Mouse (Mus musculus) brown adipose tissue, adult 24 weeks (tissue): Measurements from ENCODE around the gene 1700020N01Rik. TPM values are rescaled to one million over a fixed set of nuclear protein-coding genes. Genes with fewer than 3 reads are reported as not detected.

ENCODE experiments used
- H3K27ac ChIP-seq: fragments of 200-500 bp; replicated peaks from 2 replicates; pipeline ENCODE4 v1.5.1; 2012; ENCODE audit warnings: low read depth, mild to moderate bottlenecking, low read length
- H3K4me1 ChIP-seq: fragments of 200-500 bp; 2 replicates; pipeline ENCODE4 v1.6.1; 2012; ENCODE audit warnings: low read length, mixed read lengths; ENCODE audit not compliant: control insufficient read depth, insufficient read depth, insufficient read length
- H3K4me3 ChIP-seq: fragments of 200-500 bp; 2 replicates; pipeline ENCODE4 v1.5.1; 2012; ENCODE audit warnings: low read depth, mild to moderate bottlenecking, low read length, moderate library complexity; ENCODE audit not compliant: insufficient read depth
- polyA plus RNA-seq: library from polyadenylated mRNA; stranded (reverse); fragments of >200 nt; gene quantifications from 2 replicates; pipeline ENCODE4 v1.2.4, GENCODE M21; 2012; ENCODE audit not compliant: missing spikeins, insufficient read depth, insufficient read length

1700020N01Rik gene
- polyA plus RNA-seq, 1 experiment, result not detected

DNA sequence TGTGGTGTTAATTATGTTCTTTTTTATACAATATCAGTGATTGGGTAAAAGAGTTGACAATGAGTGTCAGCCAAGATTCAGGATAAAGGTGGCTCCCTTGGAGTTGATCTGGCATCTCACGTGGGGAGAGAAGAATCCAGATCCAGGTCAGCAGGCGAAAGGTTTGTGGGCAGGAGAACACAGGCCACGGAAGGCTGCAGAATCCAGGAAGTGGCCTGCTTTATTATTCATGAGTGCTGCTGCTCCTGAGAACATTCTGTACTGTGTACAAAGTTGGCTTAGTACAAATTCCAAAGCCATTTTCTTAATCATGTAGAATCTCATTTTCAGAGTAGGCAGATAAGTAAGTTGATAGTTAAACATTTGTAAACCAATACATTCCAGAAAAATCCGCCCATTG is 19.2 kb upstream of the 1700020N01Rik start:
- Histone ChIP-seq H3K4me3 (no peak overlapping the region), H3K4me1 (peaks cover 5% of the 10 kb centered on the region), H3K27ac (peak overlapping the region; percentile 78)

DNA sequence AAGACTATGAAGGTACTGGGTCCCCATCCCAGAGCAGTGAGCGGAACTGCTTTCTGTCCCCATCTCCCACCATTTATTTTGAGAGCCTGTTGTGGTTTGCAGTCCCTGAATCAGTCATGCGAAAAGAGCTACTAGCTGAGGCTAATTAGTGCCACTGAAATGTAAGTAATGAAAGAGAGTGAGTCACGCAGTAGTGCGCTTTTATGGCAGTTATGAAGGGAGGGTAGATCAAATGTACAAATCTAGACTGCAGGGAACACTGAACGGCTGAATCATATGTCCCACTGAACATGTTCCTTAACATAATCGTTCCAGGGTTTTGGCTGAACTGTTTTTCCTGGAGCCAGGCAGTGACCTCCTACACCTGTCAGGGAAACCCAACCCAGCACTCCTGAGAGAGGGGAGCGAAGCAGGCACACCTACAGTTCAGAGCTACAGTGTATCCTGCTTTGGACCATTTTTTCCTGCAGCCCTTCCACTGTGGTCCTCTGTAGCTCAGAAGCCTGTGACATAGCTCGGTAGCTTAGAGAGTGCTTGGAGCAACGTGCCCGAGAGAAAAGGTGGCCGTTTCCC is 17.1 kb upstream of the 1700020N01Rik start:
- Histone ChIP-seq H3K4me1 (peaks cover 5% of the 10 kb centered on the region), H3K4me3 (no peak overlapping the region), H3K27ac (no peak overlapping the region)

DNA sequence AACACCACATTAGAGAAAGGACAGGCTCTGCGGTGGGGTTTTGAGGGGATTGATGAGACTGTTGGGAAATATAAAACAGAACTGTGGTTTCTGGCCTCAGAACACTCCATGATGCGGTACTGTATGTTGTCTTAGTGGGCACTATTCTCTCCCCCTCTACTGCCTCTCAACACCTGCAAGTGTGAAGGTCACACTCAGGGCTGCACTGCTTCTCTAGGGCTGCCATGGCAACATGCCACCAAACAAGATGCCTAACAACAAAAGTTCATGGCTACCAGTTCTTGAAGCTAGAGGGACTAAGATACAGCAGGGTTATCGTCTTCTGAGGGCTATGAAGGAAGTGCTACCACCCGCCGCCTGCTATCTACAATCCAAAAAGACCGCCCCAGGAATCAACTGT is 15.1 kb upstream of the 1700020N01Rik start:
- H3K4me1 ChIP-seq, result peaks cover 5% of the 10 kb centered on the region
- no peak overlapping the region for H3K27ac ChIP-seq
- no peak overlapping the region for H3K4me3 ChIP-seq

DNA sequence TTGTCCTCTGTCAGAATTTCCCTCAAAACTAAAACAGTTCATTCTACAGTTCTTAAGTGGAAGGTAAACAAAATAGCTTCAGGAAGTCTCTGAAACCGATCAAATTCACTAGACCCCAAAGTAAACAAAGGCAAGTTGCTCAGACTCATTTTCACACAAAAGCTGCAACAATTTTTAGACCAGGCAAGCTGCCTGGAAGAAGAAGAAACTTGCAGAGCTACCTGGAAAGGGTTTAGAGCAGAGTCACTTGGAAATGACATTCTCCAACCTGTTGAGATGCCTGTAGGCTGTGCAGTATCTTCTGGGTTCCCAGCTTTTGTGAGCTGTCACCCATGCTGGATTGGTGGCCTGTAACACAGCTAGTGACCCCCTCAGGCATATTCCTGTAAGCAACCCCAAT is 11.4 kb upstream of the 1700020N01Rik start:
- no peak overlapping the region for H3K27ac ChIP-seq
- H3K4me3 ChIP-seq, result no peak overlapping the region
- H3K4me1 ChIP-seq, result no peaks in the 10 kb centered on the region

DNA sequence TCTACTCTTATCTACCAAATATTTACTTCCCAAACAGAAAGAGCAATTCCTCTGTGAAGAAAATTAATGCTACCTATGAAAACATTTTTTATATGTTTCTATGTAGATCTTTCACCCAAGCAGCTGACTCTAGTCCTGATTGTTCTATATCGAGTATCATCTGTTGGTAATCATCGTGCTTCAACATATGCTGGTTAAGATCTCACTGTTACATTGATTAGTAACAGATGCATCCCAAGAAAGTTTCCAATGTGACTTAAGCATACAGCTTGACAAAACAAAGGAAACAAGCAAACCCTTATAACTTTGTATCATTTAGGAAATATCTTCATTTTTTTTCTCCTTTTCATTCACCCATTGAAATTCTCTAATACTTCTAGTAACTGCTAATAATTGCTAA is 5.9 kb upstream of the 1700020N01Rik start:
- Histone ChIP-seq H3K4me1 (no peaks in the 10 kb centered on the region), H3K27ac (no peak overlapping the region), H3K4me3 (no peak overlapping the region)

DNA sequence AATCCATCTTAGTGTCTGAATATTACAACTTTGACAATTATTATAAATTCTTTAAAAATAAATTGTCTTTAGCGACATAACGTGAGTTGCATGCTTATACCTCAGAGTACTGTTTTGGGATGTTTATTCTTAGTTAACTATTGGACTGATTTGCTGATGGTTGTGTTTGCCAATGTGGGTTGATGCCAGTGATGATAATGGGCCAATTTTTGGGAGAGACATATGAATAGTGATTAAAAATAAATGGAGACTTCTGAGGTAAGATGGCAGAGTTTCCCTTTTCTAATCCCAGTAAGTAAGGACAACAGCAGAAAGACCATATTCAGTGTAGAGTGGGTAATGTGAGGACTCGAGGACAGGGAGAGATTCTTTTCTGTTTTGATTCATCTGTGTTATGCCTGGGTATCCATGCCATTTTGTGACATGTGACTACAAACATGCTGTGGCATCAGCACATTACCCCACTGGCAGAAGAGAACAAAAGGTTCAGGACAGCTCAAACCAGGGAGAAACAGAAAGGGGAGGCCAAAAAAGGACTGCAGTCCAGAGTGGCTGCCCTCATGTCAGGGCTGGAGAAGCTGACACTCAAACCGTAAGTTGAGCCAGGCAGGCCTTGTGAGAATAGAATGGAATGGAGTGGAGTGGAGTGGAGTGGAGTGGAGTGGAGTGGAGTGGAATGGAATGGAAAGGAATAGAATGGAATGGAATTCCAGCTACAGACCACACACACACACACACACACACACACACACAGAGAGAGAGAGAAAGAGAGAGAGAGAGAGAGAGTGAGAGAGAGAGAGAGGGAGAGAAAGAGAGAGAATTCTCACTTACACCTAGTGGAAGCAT is 4.7 kb upstream of the 1700020N01Rik start:
- Histone ChIP-seq H3K4me1 (no peaks in the 10 kb centered on the region), H3K27ac (no peak overlapping the region), H3K4me3 (no peak overlapping the region)

DNA sequence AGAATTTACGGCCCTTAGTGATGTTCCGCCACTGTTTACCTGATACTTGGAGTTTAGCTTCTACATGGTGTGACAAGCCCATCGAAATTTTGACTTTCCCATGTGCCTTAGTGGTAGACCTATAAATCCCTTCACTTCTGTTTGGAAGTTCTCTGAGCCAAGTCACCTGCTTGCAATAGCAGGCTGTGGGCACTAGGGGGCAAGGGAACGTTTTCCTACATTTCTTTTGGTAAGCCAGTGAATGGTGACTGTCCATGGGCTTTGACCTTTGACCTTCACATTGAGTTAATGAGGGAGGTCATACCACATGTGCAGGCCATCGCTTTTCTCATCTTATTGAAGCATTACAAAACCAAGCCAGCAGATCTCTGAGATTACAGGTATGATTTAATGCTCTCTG is 8.0 kb downstream of the 1700020N01Rik start:
- Histone ChIP-seq H3K27ac (no peak overlapping the region), H3K4me3 (no peak overlapping the region)

DNA sequence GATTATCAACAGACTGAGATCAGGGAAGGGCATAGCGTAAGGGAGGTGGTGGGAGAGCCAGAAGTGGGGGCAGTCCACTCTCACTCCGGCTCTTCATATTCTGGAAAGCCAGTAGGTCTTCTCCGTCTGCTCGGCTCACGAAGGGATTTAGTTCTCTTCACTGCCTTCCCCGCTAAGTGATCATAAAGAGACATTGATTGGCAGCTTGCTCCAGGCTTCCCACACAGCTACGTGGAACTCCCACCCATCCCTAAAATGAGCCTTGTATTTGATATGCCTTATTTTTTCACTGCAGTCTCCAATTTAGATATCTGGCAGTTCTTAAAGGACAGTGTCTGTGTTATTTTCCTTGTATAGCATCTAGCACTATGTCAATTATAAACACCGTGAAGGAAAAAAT is 11.5 kb downstream of the 1700020N01Rik start:
- Histone ChIP-seq H3K27ac (no peak overlapping the region), H3K4me1 (peaks cover 16% of the 10 kb centered on the region), H3K4me3 (no peak overlapping the region)

More for the DNA sequence above, 8.0 kb downstream of the 1700020N01Rik start:
- H3K4me1 ChIP-seq, result peaks cover 7% of the 10 kb centered on the region

DNA sequence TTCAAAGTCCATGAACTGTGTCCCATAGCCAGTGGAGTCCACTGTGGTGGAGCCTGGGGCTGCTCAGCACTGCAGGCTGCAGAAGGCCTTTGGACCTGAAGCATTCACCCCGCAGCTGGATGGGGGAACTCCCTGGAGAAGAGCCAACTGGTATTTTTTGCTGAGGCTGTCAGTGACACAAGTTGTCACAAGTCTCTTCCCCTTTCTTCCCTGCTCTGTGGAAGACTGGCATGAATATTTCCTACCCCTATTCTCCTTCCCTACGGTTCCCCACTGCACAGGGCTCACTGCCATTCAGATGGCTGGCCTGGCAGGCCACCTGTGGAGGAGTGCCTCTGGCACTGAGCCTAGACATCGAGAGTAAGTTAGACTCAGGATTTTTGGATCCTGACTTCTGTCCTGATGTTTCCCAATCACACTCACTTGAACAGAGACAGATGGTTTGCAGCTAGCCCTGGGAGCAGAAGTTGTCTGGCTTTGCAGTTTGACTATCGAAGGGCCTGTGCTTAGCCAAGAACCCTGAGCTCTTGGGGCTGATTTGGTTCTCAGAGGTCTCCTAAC is 12.1 kb downstream of the 1700020N01Rik start:
- no peak overlapping the region for H3K4me3 ChIP-seq
- peak overlapping the region; percentile 58 for H3K27ac ChIP-seq
- peaks cover 16% of the 10 kb centered on the region for H3K4me1 ChIP-seq

DNA sequence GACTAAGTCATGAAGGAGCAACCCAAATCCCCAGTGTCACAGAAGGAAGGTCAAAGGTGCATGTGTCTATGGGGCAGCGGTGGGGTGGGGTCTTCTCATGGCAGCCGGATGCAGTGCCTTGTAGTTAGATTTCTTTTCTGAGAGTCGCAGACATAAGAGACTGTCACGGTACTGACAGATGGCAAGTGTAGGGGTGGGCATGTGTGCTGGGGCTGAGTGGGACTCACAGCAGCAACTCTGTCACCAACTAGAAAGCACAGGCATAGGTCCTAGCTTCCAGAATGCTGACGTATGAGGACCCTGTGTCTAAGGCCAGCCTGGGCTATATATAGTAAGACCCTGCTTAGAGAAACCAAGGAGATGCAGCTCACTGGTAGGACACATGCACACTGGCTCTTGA is 12.7 kb downstream of the 1700020N01Rik start:
- Histone ChIP-seq H3K4me1 (peaks cover 16% of the 10 kb centered on the region), H3K4me3 (no peak overlapping the region), H3K27ac (peak overlapping the region; percentile 58)

DNA sequence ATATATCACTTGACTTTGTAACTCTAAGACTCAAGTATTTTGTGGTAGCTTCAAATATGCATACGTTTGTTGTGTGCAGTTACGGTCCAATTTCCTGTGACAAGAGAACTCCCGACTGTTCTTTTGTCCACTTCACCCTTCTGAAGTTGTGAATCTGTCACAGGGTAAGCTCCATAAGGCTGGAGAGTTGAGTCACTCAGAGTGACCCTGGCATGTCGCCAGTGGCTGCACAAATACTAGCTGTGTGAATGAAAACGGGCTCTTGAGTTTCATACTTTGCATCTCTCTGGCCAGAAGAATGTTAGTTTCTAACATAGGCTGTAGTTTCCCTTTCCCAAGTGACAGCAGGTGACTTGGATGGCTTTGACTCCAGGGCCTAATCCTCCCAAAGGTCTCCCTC is 14.0 kb downstream of the 1700020N01Rik start:
- peaks cover 16% of the 10 kb centered on the region for H3K4me1 ChIP-seq
- H3K27ac ChIP-seq, result no peak overlapping the region
- H3K4me3 ChIP-seq, result no peak overlapping the region

DNA sequence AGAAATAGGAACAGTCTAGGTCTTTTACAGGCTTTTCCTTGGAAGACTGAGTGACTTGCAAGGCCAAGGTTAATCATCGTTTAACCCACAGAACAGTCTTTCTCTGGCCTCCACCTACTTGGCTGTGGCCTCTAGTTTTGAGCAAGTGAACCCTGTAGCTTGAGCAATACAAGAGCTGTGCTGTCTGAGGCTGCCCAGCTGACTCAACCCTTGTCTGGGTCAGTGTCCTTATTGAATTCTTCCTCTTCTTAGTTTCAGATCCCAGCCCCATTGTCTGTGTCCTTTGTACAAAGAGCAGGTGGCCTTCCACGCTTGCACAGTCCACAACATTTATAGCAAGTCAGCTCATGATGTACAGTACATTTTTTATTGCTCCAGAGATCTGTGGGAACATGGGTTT is 16.6 kb downstream of the 1700020N01Rik start:
- Histone ChIP-seq H3K4me1 (peaks cover 16% of the 10 kb centered on the region), H3K4me3 (no peak overlapping the region), H3K27ac (peak overlapping the region; percentile 95)

DNA sequence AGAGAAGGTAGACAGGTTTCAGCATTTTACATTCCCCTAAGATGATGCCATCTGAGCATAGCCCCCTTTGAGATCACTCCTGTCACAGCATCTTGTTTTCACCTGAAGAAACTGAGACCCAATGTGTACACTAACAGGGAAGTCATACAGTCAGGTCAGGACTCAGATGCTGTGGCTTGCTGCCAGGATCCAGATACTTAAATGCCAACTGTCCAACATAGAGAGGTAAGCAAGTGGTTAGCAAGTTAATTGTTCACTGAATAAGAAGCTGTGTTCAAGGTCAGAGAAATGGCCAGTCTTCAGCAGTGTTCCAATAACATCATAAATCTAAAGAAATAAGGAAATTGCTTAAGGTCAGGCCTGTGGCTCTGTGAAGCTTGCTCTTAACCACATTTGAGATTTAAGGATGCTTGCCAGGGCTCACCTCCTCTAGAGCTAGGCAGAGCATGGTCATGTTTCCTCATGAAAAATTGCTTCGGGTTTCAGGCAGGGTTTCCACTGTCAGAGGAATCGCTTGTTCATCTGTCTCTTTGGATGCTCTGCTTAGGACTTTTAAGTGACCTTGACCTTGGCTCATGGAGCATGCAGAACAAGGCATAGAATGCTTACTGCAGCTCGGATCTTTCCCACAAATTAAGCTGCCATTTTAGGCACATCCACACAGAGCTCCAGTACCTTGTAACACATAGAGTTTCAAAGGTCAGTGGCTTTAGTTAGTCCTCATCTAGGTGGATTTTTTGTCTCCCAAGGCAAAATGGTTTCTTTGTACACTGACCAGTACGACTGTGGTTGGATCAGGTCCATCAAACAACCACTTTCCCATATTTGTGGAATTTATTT is 20.3 kb downstream of the 1700020N01Rik start:
- Histone ChIP-seq H3K4me1 (peaks cover 6% of the 10 kb centered on the region), H3K4me3 (no peak overlapping the region), H3K27ac (no peak overlapping the region)

DNA sequence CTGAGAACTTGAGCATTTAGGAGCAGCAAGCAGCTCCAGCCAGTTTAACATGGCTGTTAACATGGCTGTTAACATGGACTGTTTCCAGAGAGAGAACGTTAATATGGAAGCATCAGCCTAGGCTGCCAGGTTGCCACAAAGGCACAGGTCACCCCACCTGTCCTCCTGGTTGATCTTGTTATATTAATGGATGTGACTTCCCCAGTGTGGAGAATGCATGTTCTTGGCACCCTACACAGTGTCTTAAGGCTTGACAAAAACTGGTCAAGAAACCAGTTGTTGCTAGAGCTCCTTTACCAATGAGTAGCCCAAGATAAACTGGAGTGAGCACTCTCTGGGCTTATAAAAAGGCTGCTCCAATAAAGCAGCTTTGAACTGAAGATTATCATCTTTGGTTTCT is 21.6 kb downstream of the 1700020N01Rik start:
- no peak overlapping the region for H3K4me3 ChIP-seq
- peaks cover 3% of the 10 kb centered on the region; the same call in 1 of the 2 replicates for H3K4me1 ChIP-seq
- H3K27ac ChIP-seq, result no peak overlapping the region
